Mouse (Mus musculus) liver, embryonic 14.5 days (tissue): ENCODE measurements around the gene Gmnn. TPM values are rescaled to one million over a fixed set of nuclear protein-coding genes. Genes with fewer than 3 reads are reported as not detected.

Source experiments
- ATAC-seq: fragments of 200-750 bp; cut with Nextera tagmentation; 2 replicates; pipeline ENCODE4 v1.8.0; 2017; ENCODE audit warnings: moderate number of reproducible peaks, mild to moderate bottlenecking, moderate library complexity; ENCODE audit not compliant: insufficient read depth
- DNase-seq, 3 experiments: peaks; one replicate each; pipeline ENCODE4 v3.0.0-alpha.2; 2012 to 2013; ENCODE audit warnings: low read depth in 3 of 3, low spot score in 3 of 3
- H3K27ac ChIP-seq: fragments of 300-500 bp; sonication (generic); 2 replicates; pipeline ENCODE4 v1.5.1; 2014; ENCODE audit warnings: moderate library complexity, mild to moderate bottlenecking, control low read depth, inconsistent platforms
- H3K27me3 ChIP-seq: fragments of 300-500 bp; sonication (generic); 2 replicates; pipeline ENCODE4 v1.6.1; 2014; ENCODE audit warnings: mild to moderate bottlenecking, low read length, moderate library complexity; ENCODE audit not compliant: control insufficient read depth, insufficient read depth
- H3K36me3 ChIP-seq: fragments of 300-500 bp; sonication (generic); replicated peaks from 2 replicates; pipeline ENCODE4 v1.6.1; 2014; ENCODE audit warnings: low read depth; ENCODE audit not compliant: control insufficient read depth, insufficient read depth
- H3K4me1 ChIP-seq, 2 experiments: fragments of 200-500 bp in 1 of 2; fragments of 300-500 bp in 1 of 2; sonication (generic) in 1 of 2; replicated peaks; 2 replicates each; pipeline ENCODE4 v1.6.1; 2012 to 2014; ENCODE audit warnings: antibody characterized with exemption in 1 of 2, inconsistent platforms in 1 of 2, low read length in 1 of 2; ENCODE audit not compliant: control insufficient read depth in 2 of 2, insufficient read depth in 2 of 2
- H3K4me2 ChIP-seq: fragments of 300-500 bp; sonication (generic); 2 replicates; pipeline ENCODE4 v1.6.1; 2014; ENCODE audit warnings: low read depth, mild to moderate bottlenecking, control low read depth, moderate library complexity
- H3K4me3 ChIP-seq, 2 experiments: fragments of 200-500 bp in 1 of 2; fragments of 300-500 bp in 1 of 2; sonication (generic) in 1 of 2; 2 replicates each; pipeline ENCODE4 v1.5.1; 2012 to 2014; ENCODE audit warnings: low read depth in 2 of 2, low read length in 2 of 2, mild to moderate bottlenecking in 2 of 2, control low read depth in 1 of 2, inconsistent platforms in 1 of 2, moderate library complexity in 1 of 2; ENCODE audit not compliant: insufficient read depth in 1 of 2
- H3K9ac ChIP-seq: fragments of 300-500 bp; sonication (generic); replicated peaks from 2 replicates; pipeline ENCODE4 v1.6.1; 2014; ENCODE audit warnings: mild to moderate bottlenecking, control low read depth, moderate library complexity
- H3K9me3 ChIP-seq: fragments of 300-500 bp; sonication (generic); 2 replicates; pipeline ENCODE4 v1.6.1; 2016; ENCODE audit warnings: low read length, mixed read lengths; ENCODE audit not compliant: control insufficient read depth
- CTCF ChIP-seq: IDR thresholded peaks from 2 replicates; pipeline ENCODE4 v1.5.1; 2016; ENCODE audit warnings: antibody characterized with exemption, low read depth, control low read depth
- EP300 ChIP-seq: IDR thresholded peaks from 2 replicates; pipeline ENCODE4 v1.6.1; 2016; ENCODE audit warnings: antibody characterized with exemption, low read depth
- WGBS: fragments of 180-500 bp; shearing (Covaris S2); extraction: QIAGEN DNeasy Blood & Tissue Kit; methylation state at CpG from one replicate; pipeline ENCODE4 v1.1.7; 2014; ENCODE audit not compliant: insufficient replicate concordance; 5-methylcytosine and 5-hydroxymethylcytosine counted together
- polyA plus RNA-seq, 2 experiments: library from polyadenylated mRNA; depleted of rRNA in 1 of 2; stranded (reverse) in 1 of 2; unstranded in 1 of 2; fragments of >200 nt; fragmentation: Nextera tagmentation in 1 of 2; extraction: Ambion mirVana in 1 of 2; gene quantifications; 2 replicates each; pipeline versions ENCODE4 v1.2.1 to v1.2.3; 2012 to 2014

Gmnn gene
- polyA plus RNA-seq, 2 experiments: 65.7 to 149 TPM

DNA sequence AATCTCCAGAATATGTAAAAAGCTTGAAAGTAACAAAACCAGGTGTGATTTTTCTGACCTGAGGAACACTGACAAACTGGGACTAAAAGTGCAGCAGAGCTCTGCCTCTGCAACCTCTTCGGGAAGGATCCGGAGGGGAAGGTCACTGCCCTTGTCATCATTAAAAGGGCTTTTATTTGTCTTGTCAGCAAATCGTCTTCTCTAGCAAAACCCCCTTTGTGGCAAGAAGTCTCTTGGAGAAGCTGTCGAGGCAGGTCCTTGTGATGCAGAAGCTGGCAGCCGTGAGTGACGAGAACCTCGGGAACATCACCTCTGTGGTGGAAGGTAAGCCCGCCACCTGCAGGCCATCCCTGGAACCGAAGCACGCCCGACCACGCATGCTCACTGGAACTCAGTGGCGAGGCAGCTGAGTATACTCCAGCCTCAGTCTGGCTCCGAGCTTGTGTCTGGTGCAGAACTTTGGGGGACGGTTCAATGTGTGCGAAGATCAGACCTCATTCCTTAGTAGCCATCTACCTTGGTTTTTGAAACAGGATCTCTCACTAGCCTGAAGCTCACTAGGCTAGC, 48.2 kb downstream of the Gmnn start:
- Histone ChIP-seq H3K9me3 (no peaks in the 10 kb centered on the region), H3K9ac (no peak overlapping the region), H3K27me3 (no peaks in the 10 kb centered on the region), H3K4me1 (peaks cover 0 to 3% of the 10 kb centered on the region in 2 experiments; a peak in 2 of 4 replicates), H3K4me2 (no peak overlapping the region), H3K36me3 (no peaks in the 10 kb centered on the region), H3K4me3 (no peak overlapping the region), H3K27ac (no peak overlapping the region)
- DNase-seq (peak; percentile 22 to 30 (median 24)), ATAC-seq (peak; percentile 52)
- TF ChIP-seq EP300: no peak
- peak; percentile 96 for TF ChIP-seq CTCF
- 33% methylated on average over 16 of the region's 16 CpGs for WGBS

DNA sequence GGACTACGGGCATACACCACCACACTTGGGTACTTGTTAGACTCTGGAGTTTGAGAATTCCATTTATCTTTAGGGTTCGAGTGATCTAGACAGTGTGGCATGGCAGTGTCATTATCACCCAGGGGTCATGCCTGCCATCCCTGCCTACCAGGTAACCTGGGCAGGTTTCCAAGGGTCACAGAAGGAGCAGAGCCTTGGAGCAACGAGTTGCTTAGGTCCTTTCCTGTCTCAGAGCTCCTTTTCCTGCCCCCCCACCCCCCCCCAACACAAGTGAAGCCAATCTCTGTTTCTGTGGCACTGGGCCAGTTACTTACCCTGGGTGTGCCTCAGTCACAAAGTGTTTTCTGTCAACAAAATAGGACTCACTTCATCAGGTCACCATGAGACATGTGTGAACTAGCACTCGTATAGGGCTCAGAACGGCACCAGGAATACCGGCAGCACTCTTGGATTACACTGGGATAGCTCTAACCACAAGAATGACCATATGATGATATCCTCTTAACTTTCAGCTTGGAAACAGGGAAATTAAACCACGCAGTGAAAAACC, 49.1 kb downstream of the Gmnn start:
- Histone ChIP-seq H3K4me2 (no peak overlapping the region), H3K9ac (no peak overlapping the region), H3K27me3 (no peaks in the 10 kb centered on the region), H3K4me3 (no peak overlapping the region), H3K9me3 (no peaks in the 10 kb centered on the region), H3K4me1 (peaks cover 0 to 3% of the 10 kb centered on the region in 2 experiments; a peak in 2 of 4 replicates), H3K27ac (no peak overlapping the region), H3K36me3 (no peaks in the 10 kb centered on the region)
- DNase-seq: no peak
- no peak for ATAC-seq
- WGBS: 71% methylated on average over 7 of the region's 7 CpGs
- no peak for TF ChIP-seq CTCF
- no peak for TF ChIP-seq EP300

DNA sequence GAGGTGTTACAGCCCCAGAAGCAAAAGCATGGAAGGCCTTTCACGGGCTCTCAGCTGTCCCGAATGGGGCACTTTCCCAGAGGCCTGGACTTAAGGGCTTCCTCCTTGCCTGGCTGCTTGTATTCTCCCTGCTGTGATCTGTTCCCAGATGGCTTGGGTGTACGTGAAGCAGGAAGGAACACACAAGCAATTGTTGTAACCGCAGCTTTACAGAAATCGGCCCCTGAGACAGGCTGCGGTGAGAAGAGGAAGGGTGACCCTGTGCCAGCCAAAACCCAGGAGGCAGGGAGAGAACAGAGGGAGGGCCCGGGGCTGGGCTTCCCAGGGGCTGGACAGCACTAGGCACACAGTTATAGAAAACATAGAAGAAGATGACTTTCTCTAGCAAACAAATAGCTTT, 50.8 kb downstream of the Gmnn start:
- no peaks in the 10 kb centered on the region for H3K27me3 ChIP-seq
- no peak overlapping the region for H3K9ac ChIP-seq
- H3K4me1 ChIP-seq: peaks cover 0 to 3% of the 10 kb centered on the region in 2 experiments; a peak in 2 of 4 replicates
- no peak overlapping the region for H3K4me2 ChIP-seq
- ATAC-seq (no peak), DNase-seq (no peak)
- no peak overlapping the region for H3K27ac ChIP-seq
- TF ChIP-seq CTCF: no peak
- no peak for TF ChIP-seq EP300
- no peaks in the 10 kb centered on the region for H3K36me3 ChIP-seq
- WGBS: 33% methylated on average over 7 of the region's 7 CpGs
- H3K4me3 ChIP-seq: no peak overlapping the region
- no peaks in the 10 kb centered on the region for H3K9me3 ChIP-seq

DNA sequence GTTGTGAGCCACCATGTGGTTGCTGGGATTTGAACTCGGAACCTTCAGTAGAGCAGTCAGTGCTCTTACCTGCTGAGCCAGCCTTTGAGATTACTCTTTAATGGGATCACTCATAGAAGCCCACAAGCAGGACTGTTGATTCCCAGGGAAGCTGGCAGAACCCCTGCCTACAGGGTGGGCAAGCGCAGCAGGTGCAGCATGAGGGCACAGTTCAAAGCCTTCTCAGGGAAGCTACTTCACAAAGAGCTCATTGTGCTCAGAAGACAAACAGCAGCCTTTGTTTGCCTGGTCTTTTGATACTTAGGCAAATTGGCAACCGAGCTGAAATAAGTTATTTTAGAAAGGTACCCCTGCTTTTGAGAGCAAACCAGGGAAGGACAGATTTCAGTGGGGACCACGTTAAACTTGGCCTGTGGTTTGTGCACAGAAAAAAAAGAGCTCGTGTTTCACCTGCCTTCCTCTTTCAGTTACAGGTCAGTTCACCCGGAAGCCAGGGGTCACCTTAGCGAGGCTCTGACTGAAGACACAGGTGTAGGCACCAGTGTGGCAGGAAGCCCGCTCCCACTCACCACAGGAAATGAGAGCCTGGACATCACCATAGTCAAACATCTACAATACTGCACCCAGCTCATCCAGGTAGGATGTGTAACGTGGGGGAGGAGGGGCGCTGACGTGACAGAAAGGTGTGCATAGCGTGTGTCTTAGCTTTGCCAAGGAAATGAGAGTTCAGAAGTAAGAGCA, 51.9 kb downstream of the Gmnn start:
- no peak for DNase-seq

DNA sequence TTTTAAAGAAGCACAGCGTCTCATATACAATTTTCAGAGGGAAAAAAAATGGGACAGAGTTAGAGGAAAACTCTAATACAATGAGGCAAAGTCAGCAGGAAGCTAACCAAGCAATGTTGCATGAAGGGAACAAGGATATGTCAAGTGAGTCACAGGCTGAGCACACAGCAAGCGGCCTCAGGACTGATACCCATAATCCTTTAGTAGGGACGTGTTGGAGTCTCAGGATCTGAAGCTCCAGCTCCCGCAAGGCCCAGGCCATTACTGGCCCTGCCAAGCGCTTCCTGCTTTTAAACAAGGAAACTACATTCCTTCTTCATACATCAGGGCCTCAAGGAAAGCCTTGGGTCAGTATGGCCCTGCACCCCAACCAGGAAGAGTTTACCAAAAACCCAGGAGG, 59.6 kb downstream of the Gmnn start:
- Histone ChIP-seq H3K4me1 (no peaks in the 10 kb centered on the region), H3K27me3 (no peaks in the 10 kb centered on the region), H3K9ac (no peak overlapping the region), H3K9me3 (no peaks in the 10 kb centered on the region), H3K4me2 (no peak overlapping the region), H3K4me3 (no peak overlapping the region), H3K27ac (no peak overlapping the region), H3K36me3 (no peaks in the 10 kb centered on the region)
- 62% methylated on average over 5 of the region's 5 CpGs for WGBS
- TF ChIP-seq EP300 (no peak), CTCF (no peak)
- DNase-seq (no peak), ATAC-seq (no peak)

More for the DNA sequence above, 51.9 kb downstream of the Gmnn start:
- WGBS: 68% methylated on average over 12 of the region's 12 CpGs
- no peak overlapping the region for H3K4me2 ChIP-seq
- H3K27me3 ChIP-seq: no peaks in the 10 kb centered on the region
- ATAC-seq: no peak
- H3K27ac ChIP-seq: no peak overlapping the region
- no peak overlapping the region for H3K4me3 ChIP-seq
- H3K36me3 ChIP-seq: no peaks in the 10 kb centered on the region
- no peaks in the 10 kb centered on the region for H3K9me3 ChIP-seq
- TF ChIP-seq EP300 (no peak), CTCF (no peak)
- no peak overlapping the region for H3K9ac ChIP-seq
- peaks cover 0 to 3% of the 10 kb centered on the region in 2 experiments; a peak in 2 of 4 replicates for H3K4me1 ChIP-seq

Other genes starting within 250 kb of the Gmnn start
- 1.6 and 2.1 TPM in 2 replicates for gene Ripor2, start 179.7 kb downstream of the Gmnn start, polyA plus RNA-seq (2012; rRNA removed)
- 2.1 and 2.3 TPM in 2 replicates for gene Ripor2, start 179.7 kb downstream of the Gmnn start, polyA plus RNA-seq (2014; fragmentation: Nextera tagmentation; extraction: Ambion mirVana)
- not detected in 2 replicates for gene Armh2, start 20.7 kb downstream of the Gmnn start, polyA plus RNA-seq (2012; rRNA removed)
- gene Armh2, start 20.7 kb downstream of the Gmnn start, polyA plus RNA-seq (2014; fragmentation: Nextera tagmentation; extraction: Ambion mirVana): not detected in 2 replicates
- gene BC005537, start 39.7 kb upstream of the Gmnn start, polyA plus RNA-seq (2012; rRNA removed): 17.4 and 33.5 TPM in 2 replicates
- 13.7 and 14.5 TPM in 2 replicates for gene BC005537, start 39.7 kb upstream of the Gmnn start, polyA plus RNA-seq (2014; fragmentation: Nextera tagmentation; extraction: Ambion mirVana)
- 26.2 and 38.2 TPM in 2 replicates for gene Acot13, start 69.6 kb upstream of the Gmnn start, polyA plus RNA-seq (2012; rRNA removed)
- 61.9 and 67.0 TPM in 2 replicates for gene Acot13, start 69.6 kb upstream of the Gmnn start, polyA plus RNA-seq (2014; fragmentation: Nextera tagmentation; extraction: Ambion mirVana)
- 17.0 and 21.8 TPM in 2 replicates for gene Tdp2, start 69.8 kb upstream of the Gmnn start, polyA plus RNA-seq (2012; rRNA removed)
- 25.0 and 26.4 TPM in 2 replicates for gene Tdp2, start 69.8 kb upstream of the Gmnn start, polyA plus RNA-seq (2014; fragmentation: Nextera tagmentation; extraction: Ambion mirVana)
- gene D130043K22Rik, start 83.2 kb upstream of the Gmnn start, polyA plus RNA-seq (2012; rRNA removed): 0.04 and 0.11 TPM in 2 replicates
- 0.06 and 0.15 TPM in 2 replicates for gene D130043K22Rik, start 83.2 kb upstream of the Gmnn start, polyA plus RNA-seq (2014; fragmentation: Nextera tagmentation; extraction: Ambion mirVana)
- gene Aldh5a1, start 175.7 kb upstream of the Gmnn start, polyA plus RNA-seq (2012; rRNA removed): 2.2 and 3.1 TPM in 2 replicates
- gene Aldh5a1, start 175.7 kb upstream of the Gmnn start, polyA plus RNA-seq (2014; fragmentation: Nextera tagmentation; extraction: Ambion mirVana): 2.1 and 2.7 TPM in 2 replicates
- gene Gpld1, start 181.2 kb upstream of the Gmnn start, polyA plus RNA-seq (2012; rRNA removed): 2.3 and 3.1 TPM in 2 replicates
- gene Gpld1, start 181.2 kb upstream of the Gmnn start, polyA plus RNA-seq (2014; fragmentation: Nextera tagmentation; extraction: Ambion mirVana): 5.8 and 5.9 TPM in 2 replicates